Mouse (Mus musculus): ENCODE measurements around the gene Hspg2. TPM values are rescaled to one million over a fixed set of nuclear protein-coding genes. Genes with fewer than 3 reads are reported as not detected.
A peak's percentile ranks its signal among the peaks of the same experiment; 100 is the strongest.

The Hspg2 gene
- polyA plus RNA-seq, 1 experiment from 2014 or later = 39.6 TPM

DNA sequence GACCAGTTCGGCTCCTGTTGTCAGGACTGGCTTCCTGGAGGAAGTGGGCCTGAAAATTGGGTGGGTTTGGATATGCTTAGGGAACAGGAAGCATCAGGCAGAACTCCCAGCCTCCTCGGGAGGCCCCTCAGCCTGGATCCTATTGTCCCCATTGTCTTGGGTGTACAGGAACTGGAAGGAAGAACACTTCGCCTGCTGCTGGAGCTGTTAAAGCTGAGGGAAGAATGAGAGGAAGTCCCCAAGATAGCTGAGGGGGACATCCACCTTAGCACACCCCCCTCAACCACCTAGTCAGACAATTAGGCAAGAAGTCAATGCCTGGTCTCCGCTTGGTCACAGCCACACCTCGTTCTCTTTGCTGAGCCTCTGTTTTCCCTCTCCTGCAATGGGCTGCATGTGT, 9.7 kb downstream of the Hspg2 start:
- ATAC-seq (ENCODE audit: low FRiP score, low TSS enrichment) = no peak
- Histone ChIP-seq H3K36me3 (ENCODE audit: insufficient read depth, low read length) (no peaks in the 10 kb centered on the region), H3K9ac (replicated peaks; ENCODE audit: low read length) (peak overlapping the region; percentile 57; the same call in 1 of the 2 replicates), H3K27me3 (ENCODE audit: insufficient read depth, low read length) (no peaks in the 10 kb centered on the region), H3K27ac (ENCODE audit: low read length) (peak overlapping the region; percentile 98), H3K4me3 (ENCODE audit: low read length) (no peak overlapping the region), H3K4me2 (replicated peaks; ENCODE audit: low read depth, low read length) (peak overlapping the region; percentile 41; the same call in 1 of the 2 replicates), H3K4me1 (ENCODE audit: insufficient read depth, low read length) (peaks cover 95% of the 10 kb centered on the region), H3K9me3 (ENCODE audit: low read length) (no peaks in the 10 kb centered on the region)
- WGBS = 65% methylated on average over 5 of the region's 5 CpGs

DNA sequence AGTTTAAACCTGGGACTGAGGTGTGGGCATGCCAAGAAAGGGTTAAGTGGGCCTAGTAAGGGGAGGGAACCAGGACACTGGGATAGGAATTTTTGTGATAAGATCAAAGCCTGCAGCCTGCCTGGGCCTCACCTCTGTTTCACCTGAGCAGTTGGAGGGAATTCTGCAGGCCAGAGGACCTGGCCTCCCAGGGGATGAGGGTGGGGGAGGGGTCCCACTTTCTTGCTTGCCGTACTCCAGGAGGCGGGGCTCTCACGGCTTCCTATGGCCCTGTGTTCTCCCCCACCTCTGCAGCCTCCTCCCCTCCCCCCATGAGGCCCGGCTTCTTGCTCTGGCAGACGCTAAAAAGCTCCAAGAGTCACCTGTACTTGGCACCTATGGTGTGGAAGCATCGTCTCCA, 11.2 kb downstream of the Hspg2 start:
- Histone ChIP-seq H3K4me2 (replicated peaks; ENCODE audit: low read depth, low read length) (peak overlapping the region; percentile 41), H3K27me3 (ENCODE audit: insufficient read depth, low read length) (no peaks in the 10 kb centered on the region), H3K4me1 (ENCODE audit: insufficient read depth, low read length) (peaks cover 94% of the 10 kb centered on the region), H3K4me3 (ENCODE audit: low read length) (no peak overlapping the region), H3K9me3 (ENCODE audit: low read length) (no peaks in the 10 kb centered on the region), H3K9ac (replicated peaks; ENCODE audit: low read length) (peak overlapping the region; percentile 45; the same call in 1 of the 2 replicates), H3K36me3 (ENCODE audit: insufficient read depth, low read length) (no peaks in the 10 kb centered on the region), H3K27ac (ENCODE audit: low read length) (peak overlapping the region; percentile 98)
- 8% methylated on average over 6 of the region's 6 CpGs for WGBS
- peak; percentile 21; the same call in 1 of the 2 replicates for ATAC-seq (ENCODE audit: low FRiP score, low TSS enrichment)

DNA sequence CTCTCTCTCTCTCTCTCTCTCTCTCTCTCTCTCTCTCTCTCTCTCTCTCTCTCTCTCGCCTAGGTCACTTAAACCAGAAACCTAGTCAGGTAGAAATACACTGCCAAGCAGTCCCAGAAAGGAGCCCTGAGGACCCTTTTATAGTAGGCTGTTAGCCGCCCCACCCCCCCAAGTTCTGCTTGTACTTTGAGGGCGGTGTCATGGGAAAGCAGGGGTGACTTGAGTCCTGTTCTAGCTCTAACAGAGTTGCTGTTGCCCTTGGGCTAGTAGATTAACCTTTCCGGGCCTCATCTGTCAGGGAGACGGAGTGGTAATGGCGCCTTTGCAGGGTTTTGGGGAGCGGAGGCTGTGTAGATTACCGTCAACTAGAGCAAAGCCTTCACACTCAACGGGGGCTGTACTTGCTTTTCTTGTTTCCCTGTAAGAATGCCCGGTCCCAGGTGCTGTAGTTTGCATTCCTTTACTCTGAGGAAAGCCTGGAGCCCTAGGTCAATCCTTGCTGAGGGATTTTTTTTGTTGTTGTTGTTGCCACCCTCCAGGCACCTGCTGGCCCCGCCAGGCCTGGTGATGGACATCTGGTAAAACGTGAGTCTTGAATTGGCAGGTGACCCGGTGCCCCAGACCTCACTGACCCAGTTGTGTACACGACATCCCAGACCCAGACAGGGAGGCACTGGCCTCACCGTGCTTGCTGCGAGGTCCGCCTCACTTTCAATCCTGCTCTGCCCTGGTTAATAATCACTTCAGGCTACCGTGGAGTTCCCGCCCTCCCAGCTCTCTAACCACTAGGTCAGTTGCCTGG, 11.8 kb downstream of the Hspg2 start:
- no peaks in the 10 kb centered on the region for H3K9me3 ChIP-seq (ENCODE audit: low read length)
- no peaks in the 10 kb centered on the region for H3K36me3 ChIP-seq (ENCODE audit: insufficient read depth, low read length)
- peak; percentile 67 for ATAC-seq (ENCODE audit: low FRiP score, low TSS enrichment)
- peak overlapping the region; percentile 98 for H3K27ac ChIP-seq (ENCODE audit: low read length)
- H3K27me3 ChIP-seq (ENCODE audit: insufficient read depth, low read length) = no peaks in the 10 kb centered on the region
- peak overlapping the region; percentile 59 for H3K9ac ChIP-seq (replicated peaks; ENCODE audit: low read length)
- WGBS = 15% methylated on average over 19 of the region's 19 CpGs
- no peak overlapping the region for H3K4me3 ChIP-seq (ENCODE audit: low read length)
- H3K4me1 ChIP-seq (ENCODE audit: insufficient read depth, low read length) = peaks cover 95% of the 10 kb centered on the region
- H3K4me2 ChIP-seq (replicated peaks; ENCODE audit: low read depth, low read length) = peak overlapping the region; percentile 41

DNA sequence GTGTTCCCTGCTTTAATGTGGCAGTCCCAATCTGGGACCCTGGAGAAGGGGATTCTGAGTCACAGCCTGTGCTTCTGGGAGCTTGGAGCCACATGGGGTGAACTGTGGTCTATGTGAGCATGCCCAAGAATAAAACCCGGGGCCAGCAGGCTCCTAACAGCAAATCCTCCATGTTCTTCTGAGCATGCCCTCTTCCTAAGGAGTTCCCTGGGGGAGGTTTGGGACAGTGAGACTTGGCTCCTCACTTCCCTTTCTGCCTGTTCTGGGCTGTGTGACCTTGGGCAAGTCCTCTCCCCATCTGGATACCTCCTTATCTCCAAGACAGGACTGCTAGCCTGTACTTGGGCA, 12.4 kb downstream of the Hspg2 start:
- Histone ChIP-seq H3K36me3 (ENCODE audit: insufficient read depth, low read length) (no peaks in the 10 kb centered on the region), H3K27me3 (ENCODE audit: insufficient read depth, low read length) (no peaks in the 10 kb centered on the region), H3K27ac (ENCODE audit: low read length) (peak overlapping the region; percentile 98), H3K9me3 (ENCODE audit: low read length) (no peaks in the 10 kb centered on the region), H3K4me3 (ENCODE audit: low read length) (no peak overlapping the region), H3K4me1 (ENCODE audit: insufficient read depth, low read length) (peaks cover 95% of the 10 kb centered on the region), H3K4me2 (replicated peaks; ENCODE audit: low read depth, low read length) (0 out of 2 replicates have a peak overlapping the region, but pooled peaks have one; percentile 4), H3K9ac (replicated peaks; ENCODE audit: low read length) (peak overlapping the region; percentile 58)
- 11% methylated on average over 1 of the region's 1 CpGs for WGBS
- no peak for ATAC-seq (ENCODE audit: low FRiP score, low TSS enrichment)

DNA sequence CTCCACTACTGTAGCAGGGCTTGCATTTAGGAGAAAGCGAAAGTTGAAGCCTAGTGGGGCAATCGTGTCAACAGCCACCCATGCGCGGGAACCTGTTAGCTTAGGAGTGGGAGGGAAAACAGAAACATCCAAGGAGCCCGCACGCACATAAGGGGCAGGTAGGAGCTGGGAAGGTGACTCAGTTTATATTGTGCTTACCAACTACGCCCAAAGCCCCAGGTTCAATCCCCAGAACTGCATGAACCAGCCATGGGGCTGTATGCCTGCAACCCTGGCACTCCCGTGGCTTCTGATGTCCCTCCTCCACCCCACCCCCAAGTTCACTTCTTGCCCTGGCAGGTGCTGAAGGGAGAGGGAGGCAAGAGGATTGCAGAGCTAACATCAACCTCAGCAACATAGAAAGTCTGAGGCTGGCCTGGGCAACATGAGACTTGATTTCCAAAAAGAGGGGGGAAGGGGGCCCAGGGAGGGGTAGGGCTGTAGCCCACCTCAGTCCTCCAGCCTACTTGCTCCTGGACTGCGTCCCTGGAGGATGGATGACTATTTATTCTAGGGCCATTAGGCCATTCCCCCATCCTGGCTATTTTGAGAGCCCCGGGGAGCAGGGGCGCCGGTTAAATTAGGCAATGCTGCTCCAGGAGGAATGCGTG, 12.9 kb downstream of the Hspg2 start:
- Histone ChIP-seq H3K4me1 (ENCODE audit: insufficient read depth, low read length) (peaks cover 95% of the 10 kb centered on the region), H3K27ac (ENCODE audit: low read length) (peak overlapping the region; percentile 98), H3K4me2 (replicated peaks; ENCODE audit: low read depth, low read length) (0 out of 2 replicates have a peak overlapping the region, but pooled peaks have one; percentile 4), H3K36me3 (ENCODE audit: insufficient read depth, low read length) (no peaks in the 10 kb centered on the region), H3K9me3 (ENCODE audit: low read length) (no peaks in the 10 kb centered on the region), H3K4me3 (ENCODE audit: low read length) (no peak overlapping the region), H3K27me3 (ENCODE audit: insufficient read depth, low read length) (no peaks in the 10 kb centered on the region), H3K9ac (replicated peaks; ENCODE audit: low read length) (peak overlapping the region; percentile 58)
- WGBS = 35% methylated on average over 13 of the region's 13 CpGs
- ATAC-seq (ENCODE audit: low FRiP score, low TSS enrichment) = no peak

DNA sequence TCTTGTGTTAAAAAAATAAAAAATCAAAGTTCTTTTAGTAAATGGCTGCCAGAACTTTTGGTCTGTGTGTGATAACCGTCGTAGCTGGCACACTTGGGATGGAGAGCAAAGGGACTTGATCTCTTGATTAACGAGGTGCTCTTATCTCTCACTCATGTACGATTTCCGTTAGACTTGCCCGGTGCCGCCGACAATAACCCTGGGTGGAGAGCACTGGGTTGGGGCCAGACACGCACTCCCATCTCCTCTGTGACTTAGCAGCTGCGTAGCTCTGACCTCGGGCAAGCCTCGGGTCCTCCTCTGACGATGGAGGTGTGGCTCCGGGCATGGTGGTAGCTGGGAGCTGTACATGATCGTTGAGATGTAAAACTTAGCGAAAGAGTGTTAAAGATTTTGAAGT, 15.3 kb downstream of the Hspg2 start:
- H3K27me3 ChIP-seq (ENCODE audit: insufficient read depth, low read length) = no peaks in the 10 kb centered on the region
- H3K4me1 ChIP-seq (ENCODE audit: insufficient read depth, low read length) = peaks cover 95% of the 10 kb centered on the region
- no peak for ATAC-seq (ENCODE audit: low FRiP score, low TSS enrichment)
- no peaks in the 10 kb centered on the region for H3K9me3 ChIP-seq (ENCODE audit: low read length)
- peak overlapping the region; percentile 93 for H3K27ac ChIP-seq (ENCODE audit: low read length)
- WGBS = 31% methylated on average over 16 of the region's 16 CpGs
- H3K4me2 ChIP-seq (replicated peaks; ENCODE audit: low read depth, low read length) = no peak overlapping the region
- no peaks in the 10 kb centered on the region for H3K36me3 ChIP-seq (ENCODE audit: insufficient read depth, low read length)
- no peak overlapping the region for H3K4me3 ChIP-seq (ENCODE audit: low read length)
- 0 out of 2 replicates have a peak overlapping the region, but pooled peaks have one; percentile 7 for H3K9ac ChIP-seq (replicated peaks; ENCODE audit: low read length)

DNA sequence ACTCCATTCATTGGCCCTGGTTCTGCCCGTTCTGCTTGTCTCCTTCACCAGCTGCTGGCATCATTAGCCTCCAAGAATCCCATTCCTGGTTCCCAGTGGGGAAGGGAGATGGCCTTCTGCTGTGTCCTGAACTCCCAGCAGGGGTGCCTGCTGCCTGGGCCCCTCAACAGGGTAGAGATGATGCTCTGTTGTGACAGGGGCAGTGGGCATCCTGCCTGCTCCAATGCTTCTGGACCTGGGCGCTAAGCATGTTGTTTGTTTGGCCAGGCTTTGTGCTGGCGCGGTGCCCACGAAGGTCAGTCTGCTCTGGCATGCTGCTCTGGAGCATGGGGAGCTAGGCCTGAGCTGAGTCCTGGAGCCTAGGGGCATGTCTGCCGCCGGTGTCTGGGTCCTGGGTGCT, 16.0 kb downstream of the Hspg2 start:
- Histone ChIP-seq H3K27ac (ENCODE audit: low read length) (peak overlapping the region; percentile 93), H3K36me3 (ENCODE audit: insufficient read depth, low read length) (no peaks in the 10 kb centered on the region), H3K27me3 (ENCODE audit: insufficient read depth, low read length) (no peaks in the 10 kb centered on the region), H3K9me3 (ENCODE audit: low read length) (no peaks in the 10 kb centered on the region), H3K4me3 (ENCODE audit: low read length) (no peak overlapping the region), H3K4me2 (replicated peaks; ENCODE audit: low read depth, low read length) (no peak overlapping the region), H3K9ac (replicated peaks; ENCODE audit: low read length) (peak overlapping the region; percentile 7; the same call in 1 of the 2 replicates), H3K4me1 (ENCODE audit: insufficient read depth, low read length) (peaks cover 95% of the 10 kb centered on the region)
- 59% methylated on average over 7 of the region's 7 CpGs for WGBS
- ATAC-seq (ENCODE audit: low FRiP score, low TSS enrichment) = no peak

DNA sequence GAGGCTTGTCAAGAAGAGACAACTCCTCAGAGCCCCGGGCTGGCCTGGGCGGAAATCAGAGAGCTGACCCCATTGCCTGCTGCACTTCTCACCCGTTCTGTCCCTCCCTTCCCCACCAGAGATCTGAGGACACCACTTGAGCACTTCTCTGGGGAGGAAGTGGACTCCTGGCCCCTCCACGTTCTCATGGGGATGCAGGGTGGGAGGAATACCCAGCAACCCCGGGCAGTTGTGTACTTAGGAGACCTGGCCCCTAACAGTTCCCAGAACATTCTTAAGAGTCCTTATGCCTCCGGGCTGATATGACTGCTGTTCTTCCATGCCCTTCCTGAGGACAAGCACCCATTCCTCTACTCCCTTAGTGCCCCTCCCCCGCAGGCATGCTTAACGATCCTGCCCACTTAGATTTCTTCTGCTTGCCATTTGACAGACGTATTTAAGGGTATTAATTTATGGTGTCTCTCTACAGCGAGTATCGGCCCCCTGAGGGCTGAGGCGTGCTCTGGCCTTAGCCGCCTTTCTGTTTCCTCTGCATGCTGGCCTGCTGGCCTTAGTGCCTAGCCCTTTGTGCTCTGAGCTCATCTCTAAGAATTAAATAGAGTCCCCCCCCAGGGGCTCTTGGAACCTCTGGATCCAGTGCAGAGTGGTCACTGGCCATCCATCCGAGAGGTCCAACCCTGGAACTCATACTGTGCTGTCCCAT, 16.8 kb downstream of the Hspg2 start:
- Histone ChIP-seq H3K27me3 (ENCODE audit: insufficient read depth, low read length) (no peaks in the 10 kb centered on the region), H3K9ac (replicated peaks; ENCODE audit: low read length) (peak overlapping the region; percentile 53), H3K9me3 (ENCODE audit: low read length) (no peaks in the 10 kb centered on the region), H3K36me3 (ENCODE audit: insufficient read depth, low read length) (no peaks in the 10 kb centered on the region), H3K27ac (ENCODE audit: low read length) (peak overlapping the region; percentile 93), H3K4me3 (ENCODE audit: low read length) (no peak overlapping the region), H3K4me1 (ENCODE audit: insufficient read depth, low read length) (peaks cover 94% of the 10 kb centered on the region), H3K4me2 (replicated peaks; ENCODE audit: low read depth, low read length) (no peak overlapping the region)
- WGBS = 21% methylated on average over 14 of the region's 14 CpGs
- ATAC-seq (ENCODE audit: low FRiP score, low TSS enrichment) = no peak

DNA sequence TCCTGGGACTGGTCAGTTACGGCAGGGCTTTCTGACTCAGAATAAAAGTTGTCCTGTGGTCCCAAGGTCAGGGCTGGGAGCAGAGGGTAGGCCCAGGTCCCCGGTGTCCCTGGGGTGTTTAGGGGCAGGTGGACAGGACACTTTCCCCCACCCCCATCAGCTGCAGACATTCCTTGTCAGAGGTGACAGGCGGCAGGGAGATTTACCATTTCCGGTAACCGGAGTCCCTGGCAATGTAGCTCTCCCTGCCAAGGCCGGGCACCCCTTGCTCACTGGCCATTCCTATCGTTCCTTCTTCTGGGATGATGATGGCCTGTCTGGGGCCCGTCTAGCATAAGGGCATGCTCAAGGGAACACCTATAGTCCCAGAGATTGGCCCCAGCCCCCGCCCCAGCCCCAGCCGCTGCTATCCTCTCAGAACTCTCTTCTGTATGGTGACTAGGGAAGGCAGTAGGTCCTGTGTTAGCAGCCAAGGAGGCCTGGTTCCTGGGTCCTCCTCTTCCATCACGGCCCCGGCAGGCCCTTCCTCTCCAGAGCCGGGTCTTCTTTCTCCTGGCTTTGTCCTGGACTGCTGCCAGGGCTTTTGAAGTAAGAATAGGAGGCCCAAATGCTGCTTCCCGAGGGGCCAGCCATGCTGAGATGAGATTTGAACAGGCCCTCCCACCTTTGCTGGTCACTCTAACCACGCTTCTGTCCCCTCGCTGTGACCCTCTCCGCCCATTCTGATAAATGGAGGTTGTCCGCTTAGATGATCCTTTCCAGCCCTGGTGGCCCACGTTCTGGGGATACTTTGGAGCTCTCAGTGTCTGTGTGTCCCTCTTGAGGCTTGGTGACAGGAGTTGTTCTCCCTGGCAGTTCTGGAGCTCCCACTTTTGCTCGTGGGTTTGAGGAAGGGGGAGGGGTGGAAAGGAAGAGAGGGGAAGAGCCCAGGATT, 17.8 kb downstream of the Hspg2 start:
- Histone ChIP-seq H3K9ac (replicated peaks; ENCODE audit: low read length) (peak overlapping the region; percentile 53), H3K9me3 (ENCODE audit: low read length) (no peaks in the 10 kb centered on the region), H3K27me3 (ENCODE audit: insufficient read depth, low read length) (no peaks in the 10 kb centered on the region), H3K36me3 (ENCODE audit: insufficient read depth, low read length) (no peaks in the 10 kb centered on the region), H3K4me1 (ENCODE audit: insufficient read depth, low read length) (peaks cover 85% of the 10 kb centered on the region), H3K4me2 (replicated peaks; ENCODE audit: low read depth, low read length) (peak overlapping the region; percentile 20), H3K27ac (ENCODE audit: low read length) (peak overlapping the region; percentile 93), H3K4me3 (ENCODE audit: low read length) (no peak overlapping the region)
- WGBS = 17% methylated on average over 20 of the region's 20 CpGs
- ATAC-seq (ENCODE audit: low FRiP score, low TSS enrichment) = 0 out of 2 replicates have a peak, but pooled peaks have one; percentile 1
